Mouse (Mus musculus) erythroid progenitor cell, adult 5-6 weeks (primary cell): Measurements from ENCODE around the gene Rtraf. TPM values are rescaled to one million over a fixed set of nuclear protein-coding genes. Genes with fewer than 3 reads are reported as not detected.

ENCODE experiments used
- ATAC-seq: replicated peaks from 2 replicates; pipeline ENCODE4 v1.8.0; 2016; ENCODE audit warnings: moderate number of reproducible peaks, mild to moderate bottlenecking, moderate TSS enrichment, inconsistent platforms; ENCODE audit not compliant: poor library complexity, low FRiP score, severe bottlenecking
- total RNA-seq, 2 experiments: library from RNA; stranded (forward) in 1 of 2; stranded (reverse) in 1 of 2; fragments of 150-400 nt in 1 of 2; fragments of 186-747, 209-891 nt in 1 of 2; gene quantifications; 2 replicates each; pipeline versions ENCODE4 v1.2.3 to v1.2.4; 2015 to 2017; ENCODE audit warnings: low replicate concordance in 2 of 2

The Rtraf gene
- total RNA-seq, 2 experiments from 2014 or later, result 53.2 to 54.2 TPM

- ATAC-seq, result no peak
These were observed 22.0 kb downstream of the Rtraf start for GRCm38 (mm10) chr14:19801474-19802215.

- no peak for ATAC-seq
These were observed 23.1 kb downstream of the Rtraf start for GRCm38 (mm10) chr14:19800485-19800884.

GRCm38 (mm10) chr14:19796541-19797304 lies 26.9 kb downstream of the Rtraf start:
- no peak for ATAC-seq

- ATAC-seq, result no peak
These were observed 28.7 kb downstream of the Rtraf start for GRCm38 (mm10) chr14:19794881-19795280.

GRCm38 (mm10) chr14:19788443-19788842 lies 35.2 kb downstream of the Rtraf start:
- no peak for ATAC-seq

GRCm38 (mm10) chr14:19785797-19786588 lies 37.6 kb downstream of the Rtraf start:
- ATAC-seq, result no peak

GRCm38 (mm10) chr14:19777945-19778344 lies 45.7 kb downstream of the Rtraf start:
- ATAC-seq, result no peak

GRCm38 (mm10) chr14:19777365-19777764 lies 46.3 kb downstream of the Rtraf start:
- ATAC-seq, result no peak

- ATAC-seq, result no peak
These were observed 46.7 kb downstream of the Rtraf start for GRCm38 (mm10) chr14:19776890-19777289.

- no peak for ATAC-seq
These were observed 47.4 kb downstream of the Rtraf start for GRCm38 (mm10) chr14:19776179-19776578.

- no peak for ATAC-seq
These were observed 48.1 kb downstream of the Rtraf start for GRCm38 (mm10) chr14:19775491-19775890.

GRCm38 (mm10) chr14:19774036-19774628 lies 49.5 kb downstream of the Rtraf start:
- ATAC-seq, result no peak

- no peak for ATAC-seq
These were observed 52.5 kb downstream of the Rtraf start for GRCm38 (mm10) chr14:19771173-19771572.

- no peak for ATAC-seq
These were observed 54.0 kb downstream of the Rtraf start for GRCm38 (mm10) chr14:19769441-19770200.

GRCm38 (mm10) chr14:19768648-19769047 lies 55.0 kb downstream of the Rtraf start:
- no peak for ATAC-seq

GRCm38 (mm10) chr14:19766380-19766649 lies 57.3 kb downstream of the Rtraf start:
- no peak for ATAC-seq

GRCm38 (mm10) chr14:19765539-19766379 lies 57.9 kb downstream of the Rtraf start:
- ATAC-seq, result no peak

GRCm38 (mm10) chr14:19764331-19764730 lies 59.3 kb downstream of the Rtraf start:
- no peak for ATAC-seq

GRCm38 (mm10) chr14:19763527-19763926 lies 60.1 kb downstream of the Rtraf start:
- no peak for ATAC-seq
